Mouse (Mus musculus) intestine, embryonic 14.5 days (tissue): Measurements from ENCODE around the gene Polr2a. TPM values are rescaled to one million over a fixed set of nuclear protein-coding genes. Genes with fewer than 3 reads are reported as not detected.

Source experiments
- ATAC-seq: fragments of 200-750 bp; cut with Nextera tagmentation; replicated peaks from 2 replicates; pipeline ENCODE4 v1.8.0; 2017; ENCODE audit warnings: low read depth, moderate number of reproducible peaks, moderate TSS enrichment, moderate library complexity; ENCODE audit not compliant: low FRiP score, low TSS enrichment
- DNase-seq: peaks from one replicate; pipeline ENCODE4 v3.0.0-alpha.2; 2018; ENCODE audit warnings: low spot score
- H3K27ac ChIP-seq: fragments of 300-500 bp; sonication (generic); 2 replicates; pipeline ENCODE4 v1.5.1; 2014; ENCODE audit warnings: low read depth, mild to moderate bottlenecking, control low read depth
- H3K27me3 ChIP-seq: fragments of 300-500 bp; sonication (generic); replicated peaks from 2 replicates; pipeline ENCODE4 v1.6.1; 2014; ENCODE audit warnings: low read length, control low read depth; ENCODE audit not compliant: control insufficient read depth, insufficient read depth
- H3K36me3 ChIP-seq: fragments of 300-500 bp; sonication (generic); 2 replicates; pipeline ENCODE4 v1.6.1; 2014; ENCODE audit warnings: low read length, control low read depth; ENCODE audit not compliant: control insufficient read depth, insufficient read depth
- H3K4me1 ChIP-seq: fragments of 300-500 bp; sonication (generic); replicated peaks from 2 replicates; pipeline ENCODE4 v1.6.1; 2014; ENCODE audit warnings: low read length, control low read depth, mixed read lengths; ENCODE audit not compliant: control insufficient read depth, insufficient read depth
- H3K4me2 ChIP-seq: fragments of 300-500 bp; sonication (generic); 2 replicates; pipeline ENCODE4 v1.6.1; 2014; ENCODE audit warnings: low read length
- H3K4me3 ChIP-seq: fragments of 300-500 bp; sonication (generic); 2 replicates; pipeline ENCODE4 v1.5.1; 2014; ENCODE audit warnings: low read depth, low read length, control low read depth, mixed read lengths
- H3K9ac ChIP-seq: fragments of 300-500 bp; sonication (generic); 2 replicates; pipeline ENCODE4 v1.6.1; 2014; ENCODE audit warnings: mild to moderate bottlenecking, low read length
- H3K9me3 ChIP-seq: fragments of 300-500 bp; sonication (generic); 2 replicates; pipeline ENCODE4 v1.6.1; 2016; ENCODE audit warnings: low read length, control low read depth; ENCODE audit not compliant: control insufficient read depth
- WGBS: fragments of 180-500 bp; shearing (Covaris S2); extraction: QIAGEN DNeasy Blood & Tissue Kit; methylation state at CpG from one replicate; pipeline ENCODE4 v1.1.7; 2014; 5-methylcytosine and 5-hydroxymethylcytosine counted together
- polyA plus RNA-seq: library from polyadenylated mRNA; unstranded; fragments of >200 nt; fragmentation: Nextera tagmentation; extraction: Ambion mirVana; gene quantifications from 2 replicates; pipeline ENCODE4 v1.2.1, GENCODE M21; 2014

The Polr2a gene
- polyA plus RNA-seq, 1 experiment from 2014 or later, result 38.7 TPM

DNA sequence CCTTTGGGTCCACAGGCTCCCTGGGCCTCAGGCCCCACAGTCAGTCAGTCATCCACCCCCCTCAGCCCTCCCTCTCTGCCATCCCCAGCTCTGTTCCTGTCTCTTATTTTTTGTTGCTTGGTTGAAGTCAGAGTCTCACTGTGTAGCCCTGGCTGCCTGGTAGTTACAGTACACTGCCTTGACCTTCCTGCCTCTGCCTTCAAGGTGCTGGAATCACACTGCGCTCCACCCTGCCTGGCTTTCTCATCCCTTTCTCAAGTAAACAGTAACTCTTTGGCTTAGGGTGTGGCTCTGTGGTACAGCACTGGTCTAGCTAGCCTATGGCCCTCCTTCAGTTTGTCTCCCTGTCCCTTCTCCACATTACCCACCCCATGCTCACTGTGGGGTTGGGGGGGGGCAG, 68.5 kb downstream of the Polr2a start:
- Histone ChIP-seq H3K36me3 (no peaks in the 10 kb centered on the region), H3K9ac (no peak overlapping the region), H3K27ac (no peak overlapping the region), H3K4me1 (peaks cover 8% of the 10 kb centered on the region; the same call in 1 of the 2 replicates), H3K9me3 (no peaks in the 10 kb centered on the region), H3K27me3 (no peaks in the 10 kb centered on the region), H3K4me3 (no peak overlapping the region), H3K4me2 (no peak overlapping the region)
- ATAC-seq, result no peak
- no peak for DNase-seq
- 95% methylated on average over 1 of the region's 1 CpGs for WGBS

DNA sequence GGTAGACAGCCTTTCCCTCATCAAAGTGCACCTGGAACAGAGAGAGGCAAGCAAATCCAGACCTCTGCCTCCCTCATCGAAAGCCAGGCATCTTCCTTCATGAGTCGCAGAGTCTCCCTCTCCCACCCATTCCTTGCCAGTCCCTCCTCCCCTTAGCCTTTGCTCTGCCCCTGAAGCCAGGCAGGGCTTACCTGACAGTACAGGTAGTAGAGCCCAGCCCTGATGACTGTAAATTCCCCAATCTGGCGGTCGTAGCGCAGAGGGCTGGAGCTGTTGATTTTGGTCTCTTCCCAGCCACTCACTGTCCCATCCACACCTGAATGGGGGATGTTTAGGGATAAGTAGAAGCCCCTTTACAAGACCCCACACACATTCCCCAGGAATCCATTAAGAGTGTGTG, 71.4 kb downstream of the Polr2a start:
- Histone ChIP-seq H3K27me3 (no peaks in the 10 kb centered on the region), H3K27ac (no peak overlapping the region), H3K9me3 (no peaks in the 10 kb centered on the region), H3K4me3 (no peak overlapping the region), H3K9ac (no peak overlapping the region), H3K36me3 (no peaks in the 10 kb centered on the region), H3K4me2 (no peak overlapping the region), H3K4me1 (peaks cover 17% of the 10 kb centered on the region)
- WGBS, result 49% methylated on average over 5 of the region's 5 CpGs
- no peak for DNase-seq
- no peak for ATAC-seq

DNA sequence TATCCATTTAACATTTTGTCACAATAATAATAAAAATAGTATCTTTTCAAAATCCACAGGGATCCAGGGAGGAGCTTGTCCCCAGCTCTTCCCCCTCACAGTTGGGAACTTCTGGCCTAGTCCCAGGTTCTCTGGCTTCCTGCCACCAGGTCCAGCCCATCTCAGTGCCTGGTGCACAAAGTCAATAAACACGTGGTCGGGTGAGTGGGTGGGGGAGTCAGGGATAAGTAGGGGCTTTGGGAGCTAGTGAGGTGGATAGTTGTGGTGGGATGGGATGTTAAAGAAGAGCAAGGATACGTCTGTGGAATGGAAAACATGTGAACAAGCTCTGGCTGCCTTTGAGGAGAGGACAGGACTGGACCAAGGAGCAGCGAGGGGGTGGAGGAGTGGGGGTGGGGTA, 72.1 kb downstream of the Polr2a start:
- no peaks in the 10 kb centered on the region for H3K9me3 ChIP-seq
- H3K4me3 ChIP-seq, result no peak overlapping the region
- peak; percentile 70 for DNase-seq
- no peak overlapping the region for H3K9ac ChIP-seq
- H3K4me2 ChIP-seq, result no peak overlapping the region
- peaks cover 17% of the 10 kb centered on the region for H3K4me1 ChIP-seq
- H3K27me3 ChIP-seq, result no peaks in the 10 kb centered on the region
- 14% methylated on average over 4 of the region's 4 CpGs for WGBS
- no peak overlapping the region for H3K27ac ChIP-seq
- no peak for ATAC-seq
- no peaks in the 10 kb centered on the region for H3K36me3 ChIP-seq

DNA sequence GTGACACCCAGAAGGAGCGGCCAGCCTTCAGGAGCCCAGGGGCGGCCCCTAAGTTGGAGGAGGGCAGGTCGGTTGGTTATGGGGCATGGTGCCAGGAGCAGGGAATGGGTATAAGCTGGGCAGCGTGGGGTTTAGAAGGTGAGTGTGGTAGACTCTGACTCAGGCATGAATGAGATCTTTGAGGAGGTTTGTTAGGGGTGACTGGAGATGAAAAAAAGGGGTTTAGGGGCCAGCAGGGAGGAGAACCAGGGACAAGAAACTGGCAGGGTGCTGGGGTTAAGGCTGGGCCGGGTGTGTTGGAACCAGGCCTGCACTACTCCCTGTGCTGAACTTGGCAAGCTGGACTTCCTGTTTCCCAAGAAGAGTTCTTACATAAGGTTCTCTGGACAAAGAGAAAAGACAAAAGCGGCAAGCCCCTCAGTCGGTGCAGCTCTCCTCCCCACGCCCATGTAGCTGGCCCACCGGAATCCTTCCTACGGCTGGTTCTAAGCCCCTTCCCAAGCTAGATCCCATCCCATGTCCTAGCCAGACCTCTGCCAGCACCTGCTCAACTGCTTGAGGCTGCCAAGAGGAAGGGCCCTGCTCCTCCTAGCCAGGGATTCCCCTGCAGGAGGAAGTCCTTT, 72.8 kb downstream of the Polr2a start, which contains the start of gene Tnfsf13:
Gene Tnfsf13, minus strand, starts transcription at position 259 of the 623 bp plus-strand sequence.
- 72% methylated on average over 10 of the region's 10 CpGs for WGBS

DNA sequence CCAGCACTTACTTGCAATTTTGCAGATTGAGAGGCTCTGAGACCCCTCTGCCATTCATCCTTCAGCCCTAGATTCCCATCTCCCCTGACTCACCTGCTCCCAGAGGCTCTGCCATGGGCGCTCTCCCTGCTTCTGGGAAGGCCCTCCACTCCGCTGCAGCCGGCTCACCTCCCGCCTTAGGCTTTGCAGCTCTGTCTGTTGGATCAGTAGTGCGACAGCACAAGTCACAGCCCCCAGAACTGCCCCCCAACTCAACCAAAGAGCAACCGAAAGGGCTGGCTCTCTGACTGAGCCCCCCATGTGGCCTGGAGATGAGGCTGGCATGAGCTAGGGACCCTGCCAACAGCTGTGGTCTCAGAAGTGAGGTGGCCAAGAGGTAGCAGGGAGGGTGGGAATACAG, 73.5 kb downstream of the Polr2a start:
- ATAC-seq (no peak), DNase-seq (no peak)
- Histone ChIP-seq H3K9me3 (no peaks in the 10 kb centered on the region), H3K9ac (no peak overlapping the region), H3K4me1 (peaks cover 26% of the 10 kb centered on the region), H3K27me3 (no peaks in the 10 kb centered on the region), H3K27ac (no peak overlapping the region), H3K36me3 (peaks cover 4% of the 10 kb centered on the region; the same call in 1 of the 2 replicates), H3K4me2 (no peak overlapping the region), H3K4me3 (no peak overlapping the region)
- WGBS, result 85% methylated on average over 6 of the region's 6 CpGs

More for the DNA sequence above, 72.8 kb downstream of the Polr2a start, which contains the start of gene Tnfsf13:
- H3K36me3 ChIP-seq, result no peaks in the 10 kb centered on the region
- no peak within 1 kb of the TSS for H3K4me3 ChIP-seq
- H3K27me3 ChIP-seq, result no peaks in the 10 kb centered on the region
- H3K9ac ChIP-seq, result no peak within 1 kb of the TSS
- no peaks in the 10 kb centered on the region for H3K9me3 ChIP-seq
- DNase-seq (peak; percentile 59), ATAC-seq (no peak)
- H3K4me2 ChIP-seq, result no peak within 1 kb of the TSS
- H3K4me1 ChIP-seq, result peaks cover 23% of the 10 kb centered on the region
- no peak within 1 kb of the TSS; the same call in 1 of the 2 replicates for H3K27ac ChIP-seq

DNA sequence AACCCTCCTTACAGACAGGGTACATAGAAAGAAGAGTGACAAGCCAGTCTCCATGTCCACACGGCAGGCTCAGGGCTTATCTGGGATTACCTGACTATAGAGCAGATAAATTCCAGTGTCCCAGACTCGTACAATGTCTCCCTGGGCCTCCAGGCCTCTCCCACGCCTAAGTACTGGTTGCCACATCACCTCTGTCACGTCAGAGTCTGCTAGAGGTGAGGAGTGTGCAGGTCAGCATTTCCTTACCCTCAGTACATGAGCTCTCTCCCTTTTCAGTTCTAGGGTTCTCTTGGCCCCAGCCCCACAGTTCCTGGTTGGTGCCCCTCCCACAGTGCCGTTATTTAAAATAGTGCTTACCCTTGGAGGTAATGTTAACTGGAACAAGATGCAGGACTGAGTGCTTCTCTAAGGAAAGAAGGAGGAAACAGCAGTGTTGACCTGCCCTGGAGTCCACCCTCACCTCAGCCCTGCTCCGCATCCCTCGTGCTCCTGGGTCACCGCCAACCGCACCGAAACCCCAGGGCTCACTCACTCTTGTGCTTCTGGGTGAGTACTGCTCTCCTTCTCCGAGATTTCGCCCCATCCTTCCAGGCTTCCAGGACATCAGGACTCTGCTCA, 74.2 kb downstream of the Polr2a start:
- H3K36me3 ChIP-seq, result peaks cover 9% of the 10 kb centered on the region
- WGBS, result 89% methylated on average over 12 of the region's 12 CpGs
- no peak overlapping the region for H3K27ac ChIP-seq
- no peak overlapping the region for H3K4me3 ChIP-seq
- peaks cover 27% of the 10 kb centered on the region for H3K4me1 ChIP-seq
- no peaks in the 10 kb centered on the region for H3K27me3 ChIP-seq
- H3K9me3 ChIP-seq, result no peaks in the 10 kb centered on the region
- ATAC-seq (no peak), DNase-seq (no peak)
- H3K9ac ChIP-seq, result no peak overlapping the region
- no peak overlapping the region for H3K4me2 ChIP-seq

Other genes starting within 250 kb of the Polr2a start
- gene Dnah2, start 209.5 kb downstream of the Polr2a start, polyA plus RNA-seq, result 0.98 and 1.9 TPM in 2 replicates
- gene Efnb3, start 198.4 kb downstream of the Polr2a start, polyA plus RNA-seq, result 4.0 and 4.9 TPM in 2 replicates
- 26.8 and 31.8 TPM in 2 replicates for gene Wrap53, start 178.4 kb downstream of the Polr2a start, polyA plus RNA-seq
- 176 and 192 TPM in 2 replicates for gene Trp53, start 178.3 kb downstream of the Polr2a start, polyA plus RNA-seq
- gene Atp1b2, start 152.7 kb downstream of the Polr2a start, polyA plus RNA-seq, result 7.3 and 8.2 TPM in 2 replicates
- gene Shbg, start 140.7 kb downstream of the Polr2a start, polyA plus RNA-seq, result not detected in 2 replicates
- gene Sat2, start 136.6 kb downstream of the Polr2a start, polyA plus RNA-seq, result 16.8 and 18.1 TPM in 2 replicates
- 22.6 and 23.0 TPM in 2 replicates for gene Fxr2, start 125.6 kb downstream of the Polr2a start, polyA plus RNA-seq
- gene Sox15, start 103.3 kb downstream of the Polr2a start, polyA plus RNA-seq, result 0.35 TPM in 1 of 2 replicates, not detected in the other
- gene Mpdu1, start 96.0 kb downstream of the Polr2a start, polyA plus RNA-seq, result 32.1 and 39.3 TPM in 2 replicates
- 12.4 and 16.3 TPM in 2 replicates for gene Cd68, start 92.5 kb downstream of the Polr2a start, polyA plus RNA-seq
- 645 and 692 TPM in 2 replicates for gene Eif4a1, start 86.2 kb downstream of the Polr2a start, polyA plus RNA-seq
- 79.1 and 90.8 TPM in 2 replicates for gene Senp3, start 76.6 kb downstream of the Polr2a start, polyA plus RNA-seq
- gene Tnfsf13, start 72.9 kb downstream of the Polr2a start, polyA plus RNA-seq, result 0.48 TPM in 1 of 2 replicates, not detected in the other
- 8.0 and 9.4 TPM in 2 replicates for gene Tnfsf12, start 62.8 kb downstream of the Polr2a start, polyA plus RNA-seq
- 2.3 and 3.7 TPM in 2 replicates for gene Tnfsfm13, start 62.5 kb downstream of the Polr2a start, polyA plus RNA-seq
- gene Slc35g3, start 3.3 kb upstream of the Polr2a start, polyA plus RNA-seq, result not detected in 2 replicates
- gene Zbtb4, start 7.3 kb upstream of the Polr2a start, polyA plus RNA-seq, result 2.8 and 3.3 TPM in 2 replicates
- 3.5 and 4.4 TPM in 2 replicates for gene Chrnb1, start 37.3 kb upstream of the Polr2a start, polyA plus RNA-seq
- gene Fgf11, start 43.2 kb upstream of the Polr2a start, polyA plus RNA-seq, result 1.1 and 1.4 TPM in 2 replicates
- gene Tmem102, start 47.0 kb upstream of the Polr2a start, polyA plus RNA-seq, result 16.1 and 22.9 TPM in 2 replicates
- not detected in 2 replicates for gene Gm39566, start 56.7 kb upstream of the Polr2a start, polyA plus RNA-seq
- gene Spem2, start 59.8 kb upstream of the Polr2a start, polyA plus RNA-seq, result not detected in 2 replicates
- gene Spem1, start 63.5 kb upstream of the Polr2a start, polyA plus RNA-seq, result 0.17 TPM in 1 of 2 replicates, not detected in the other
- gene Nlgn2, start 79.1 kb upstream of the Polr2a start, polyA plus RNA-seq, result 8.5 TPM in 2 replicates
- gene Tmem256, start 79.9 kb upstream of the Polr2a start, polyA plus RNA-seq, result 436 and 455 TPM in 2 replicates
- 92.1 and 94.4 TPM in 2 replicates for gene Plscr3, start 87.7 kb upstream of the Polr2a start, polyA plus RNA-seq
- 10.3 and 12.2 TPM in 2 replicates for gene Tnk1, start 100.1 kb upstream of the Polr2a start, polyA plus RNA-seq
- gene Tmem95, start 119.4 kb upstream of the Polr2a start, polyA plus RNA-seq, result 0.38 TPM in 1 of 2 replicates, not detected in the other
- gene Kctd11, start 122.8 kb upstream of the Polr2a start, polyA plus RNA-seq, result 3.5 and 4.4 TPM in 2 replicates
- gene Acap1, start 136.9 kb upstream of the Polr2a start, polyA plus RNA-seq, result 8.1 and 9.3 TPM in 2 replicates
- gene 2810408A11Rik, start 142.3 kb upstream of the Polr2a start, polyA plus RNA-seq, result 8.8 and 10.7 TPM in 2 replicates
- 13.3 and 14.5 TPM in 2 replicates for gene Neurl4, start 142.4 kb upstream of the Polr2a start, polyA plus RNA-seq
- 71.2 and 72.3 TPM in 2 replicates for gene Gps2, start 155.3 kb upstream of the Polr2a start, polyA plus RNA-seq
- 1,854 and 1,877 TPM in 2 replicates for gene Eif5a, start 163.3 kb upstream of the Polr2a start, polyA plus RNA-seq
- gene Ybx2, start 177.2 kb upstream of the Polr2a start, polyA plus RNA-seq, result 4.6 and 4.8 TPM in 2 replicates
- gene Slc2a4, start 189.6 kb upstream of the Polr2a start, polyA plus RNA-seq, result 25.8 and 32.2 TPM in 2 replicates
- 425 and 461 TPM in 2 replicates for gene Cldn7, start 206.1 kb upstream of the Polr2a start, polyA plus RNA-seq
- gene Ctdnep1, start 222.5 kb upstream of the Polr2a start, polyA plus RNA-seq, result 28.6 and 29.3 TPM in 2 replicates
- 104 and 119 TPM in 2 replicates for gene Elp5, start 223.9 kb upstream of the Polr2a start, polyA plus RNA-seq
- gene Gabarap, start 232.5 kb upstream of the Polr2a start, polyA plus RNA-seq, result 481 and 495 TPM in 2 replicates
- 37.6 and 43.9 TPM in 2 replicates for gene Phf23, start 237.1 kb upstream of the Polr2a start, polyA plus RNA-seq
- 32.0 and 32.6 TPM in 2 replicates for gene Dvl2, start 242.0 kb upstream of the Polr2a start, polyA plus RNA-seq